Mouse (Mus musculus) midbrain, postnatal 0 days (tissue): ENCODE data around the gene Htr2a. TPM values are rescaled to one million over a fixed set of nuclear protein-coding genes. Genes with fewer than 3 reads are reported as not detected.

Source experiments
- ATAC-seq: fragments of 200-750 bp; cut with Nextera tagmentation; 2 replicates; pipeline ENCODE4 v1.8.0; 2017; ENCODE audit warnings: moderate number of reproducible peaks, mild to moderate bottlenecking, moderate TSS enrichment, moderate library complexity; ENCODE audit not compliant: low FRiP score
- DNase-seq: peaks from one replicate; pipeline ENCODE4 v3.0.0-alpha.2; 2015; ENCODE audit warnings: low spot score
- H3K27ac ChIP-seq: fragments of 300-500 bp; sonication (generic); 2 replicates; pipeline ENCODE4 v1.5.1; 2014; ENCODE audit warnings: low read depth, mild to moderate bottlenecking, low read length, mixed read lengths
- H3K27me3 ChIP-seq: fragments of 300-500 bp; sonication (generic); 2 replicates; pipeline ENCODE4 v1.6.1; 2014; ENCODE audit warnings: low read length, control low read depth, mixed read lengths; ENCODE audit not compliant: insufficient read depth
- H3K36me3 ChIP-seq: fragments of 300-500 bp; sonication (generic); 2 replicates; pipeline ENCODE4 v1.6.1; 2014; ENCODE audit warnings: low read length, control low read depth, mixed read lengths; ENCODE audit not compliant: insufficient read depth
- H3K4me1 ChIP-seq: fragments of 300-500 bp; sonication (generic); 2 replicates; pipeline ENCODE4 v1.6.1; 2014; ENCODE audit warnings: mild to moderate bottlenecking, control low read depth, antibody characterized with exemption, low read length, mixed read lengths; ENCODE audit not compliant: insufficient read depth
- H3K4me2 ChIP-seq: fragments of 300-500 bp; sonication (generic); 2 replicates; pipeline ENCODE4 v1.6.1; 2014; ENCODE audit warnings: low read depth, mild to moderate bottlenecking, low read length, mixed read lengths; ENCODE audit not compliant: poor library complexity, severe bottlenecking
- H3K4me3 ChIP-seq: fragments of 300-500 bp; sonication (generic); 2 replicates; pipeline ENCODE4 v1.5.1; 2014; ENCODE audit warnings: low read depth, mild to moderate bottlenecking, low read length, moderate library complexity
- H3K9ac ChIP-seq: fragments of 300-500 bp; sonication (generic); replicated peaks from 2 replicates; pipeline ENCODE4 v1.6.1; 2014; ENCODE audit warnings: mild to moderate bottlenecking, low read length, moderate library complexity, mixed read lengths; ENCODE audit not compliant: poor library complexity, severe bottlenecking
- H3K9me3 ChIP-seq: fragments of 300-500 bp; sonication (generic); 2 replicates; pipeline ENCODE4 v1.6.1; 2016; ENCODE audit warnings: low read length, control low read depth
- CTCF ChIP-seq: IDR thresholded peaks from 2 replicates; pipeline ENCODE4 v1.5.1; 2016; ENCODE audit warnings: antibody characterized with exemption, mild to moderate bottlenecking
- WGBS: fragments of 180-500 bp; shearing (Covaris S2); extraction: QIAGEN DNeasy Blood & Tissue Kit; methylation state at CpG from one replicate; pipeline ENCODE4 v1.1.7; 2014; 5-methylcytosine and 5-hydroxymethylcytosine counted together
- polyA plus RNA-seq: library from polyadenylated mRNA; unstranded; fragments of >200 nt; fragmentation: Nextera tagmentation; extraction: Ambion mirVana; gene quantifications from 2 replicates; pipeline ENCODE4 v1.2.1, GENCODE M21; 2015
- total RNA-seq: library from RNA; depleted of rRNA; stranded (reverse); fragments of >200 nt; gene quantifications from 2 replicates; pipeline ENCODE4 v1.2.3, GENCODE M21; 2014

Htr2a gene
- total and polyA plus RNA-seq, 2 experiments from 2014 or later = 2.0 to 7.9 TPM

- ATAC-seq = no peak
Measured at GRCm38 (mm10) chr14:74657227-74657626, 16.6 kb downstream of the Htr2a start.

GRCm38 (mm10) chr14:74659411-74659841, 18.8 kb downstream of the Htr2a start:
- Histone ChIP-seq H3K27me3 (no peaks in the 10 kb centered on the region), H3K9ac (no peak overlapping the region), H3K9me3 (no peaks in the 10 kb centered on the region), H3K36me3 (no peaks in the 10 kb centered on the region), H3K4me3 (no peak overlapping the region), H3K4me1 (no peaks in the 10 kb centered on the region), H3K27ac (no peak overlapping the region), H3K4me2 (no peak overlapping the region)
- DNase-seq = no peak
- 61% methylated on average over 8 of the region's 8 CpGs for WGBS
- no peak for ATAC-seq
- no peak for TF ChIP-seq CTCF

More at GRCm38 (mm10) chr14:74657227-74657626, 16.6 kb downstream of the Htr2a start:
- DNase-seq = no peak
- H3K36me3 ChIP-seq = no peaks in the 10 kb centered on the region
- no peaks in the 10 kb centered on the region for H3K27me3 ChIP-seq
- TF ChIP-seq CTCF = no peak
- no peak overlapping the region for H3K27ac ChIP-seq
- no peak overlapping the region for H3K4me2 ChIP-seq
- H3K9me3 ChIP-seq = no peaks in the 10 kb centered on the region
- no peak overlapping the region for H3K9ac ChIP-seq
- H3K4me1 ChIP-seq = no peaks in the 10 kb centered on the region
- H3K4me3 ChIP-seq = no peak overlapping the region
- whole genome bisulfite sequencing = 79% methylated on average over 7 of the region's 7 CpGs

- no peak for TF ChIP-seq CTCF
Measured at GRCm38 (mm10) chr14:74672137-74673019, 31.7 kb downstream of the Htr2a start.

GRCm38 (mm10) chr14:74673020-74673350, 32.3 kb downstream of the Htr2a start:
- Histone ChIP-seq H3K4me3 (no peak overlapping the region), H3K9me3 (no peaks in the 10 kb centered on the region), H3K36me3 (no peaks in the 10 kb centered on the region), H3K4me1 (no peaks in the 10 kb centered on the region), H3K4me2 (no peak overlapping the region), H3K9ac (no peak overlapping the region), H3K27ac (no peak overlapping the region), H3K27me3 (no peaks in the 10 kb centered on the region)
- DNase-seq (no peak), ATAC-seq (no peak)
- WGBS = 71% methylated on average over 3 of the region's 3 CpGs
- TF ChIP-seq CTCF = no peak

More at GRCm38 (mm10) chr14:74672137-74673019, 31.7 kb downstream of the Htr2a start:
- no peak overlapping the region for H3K4me3 ChIP-seq
- no peak overlapping the region for H3K9ac ChIP-seq
- H3K36me3 ChIP-seq = no peaks in the 10 kb centered on the region
- no peak for ATAC-seq
- H3K4me2 ChIP-seq = no peak overlapping the region
- DNase-seq = no peak
- H3K27ac ChIP-seq = no peak overlapping the region
- whole genome bisulfite sequencing = 63% methylated on average over 10 of the region's 10 CpGs
- H3K9me3 ChIP-seq = no peaks in the 10 kb centered on the region
- H3K27me3 ChIP-seq = no peaks in the 10 kb centered on the region
- H3K4me1 ChIP-seq = no peaks in the 10 kb centered on the region

- H3K27me3 ChIP-seq = no peaks in the 10 kb centered on the region
- H3K9me3 ChIP-seq = no peaks in the 10 kb centered on the region
- WGBS = 71% methylated on average over 3 of the region's 3 CpGs
- no peak for TF ChIP-seq CTCF
- DNase-seq = no peak
- no peaks in the 10 kb centered on the region for H3K36me3 ChIP-seq
- no peak overlapping the region for H3K4me2 ChIP-seq
- no peak overlapping the region for H3K27ac ChIP-seq
- no peak overlapping the region for H3K9ac ChIP-seq
- ATAC-seq = no peak
- H3K4me1 ChIP-seq = no peaks in the 10 kb centered on the region
- no peak overlapping the region for H3K4me3 ChIP-seq
Measured at GRCm38 (mm10) chr14:74673584-74673983, 32.9 kb downstream of the Htr2a start.

- Histone ChIP-seq H3K27me3 (no peaks in the 10 kb centered on the region), H3K4me2 (no peak overlapping the region), H3K9me3 (no peaks in the 10 kb centered on the region), H3K36me3 (no peaks in the 10 kb centered on the region), H3K27ac (no peak overlapping the region), H3K9ac (no peak overlapping the region), H3K4me1 (no peaks in the 10 kb centered on the region), H3K4me3 (no peak overlapping the region)
- TF ChIP-seq CTCF = no peak
- 72% methylated on average over 5 of the region's 5 CpGs for WGBS
- no peak for DNase-seq
- ATAC-seq = no peak
Measured at GRCm38 (mm10) chr14:74679841-74680240, 39.2 kb downstream of the Htr2a start.
